Mouse (Mus musculus) neural tube, embryonic 14.5 days (tissue): ENCODE results near the gene Steap3. TPM values are rescaled to one million over a fixed set of nuclear protein-coding genes. Genes with fewer than 3 reads are reported as not detected.

Source experiments
- ATAC-seq: fragments of 200-750 bp; cut with Nextera tagmentation; 2 replicates; pipeline ENCODE4 v1.8.0; 2017; ENCODE audit warnings: low read depth, mild to moderate bottlenecking, moderate TSS enrichment, moderate library complexity
- H3K27ac ChIP-seq: fragments of 300-500 bp; sonication (generic); 2 replicates; pipeline ENCODE4 v1.5.1; 2014; ENCODE audit warnings: low read depth, mild to moderate bottlenecking, control low read depth, low read length, moderate library complexity, mixed read lengths
- H3K27me3 ChIP-seq: fragments of 300-500 bp; sonication (generic); 2 replicates; pipeline ENCODE4 v1.6.1; 2014; ENCODE audit warnings: low read length; ENCODE audit not compliant: control insufficient read depth, insufficient read depth
- H3K36me3 ChIP-seq: fragments of 300-500 bp; sonication (generic); 2 replicates; pipeline ENCODE4 v1.6.1; 2014; ENCODE audit warnings: low read length, mixed read lengths; ENCODE audit not compliant: control insufficient read depth, insufficient read depth
- H3K4me1 ChIP-seq: fragments of 300-500 bp; sonication (generic); 2 replicates; pipeline ENCODE4 v1.6.1; 2014; ENCODE audit warnings: low read length; ENCODE audit not compliant: control insufficient read depth, insufficient read depth
- H3K4me2 ChIP-seq: fragments of 300-500 bp; sonication (generic); 2 replicates; pipeline ENCODE4 v1.6.1; 2014; ENCODE audit warnings: mild to moderate bottlenecking, low read depth, low read length, control low read depth
- H3K4me3 ChIP-seq: fragments of 300-500 bp; sonication (generic); 2 replicates; pipeline ENCODE4 v1.5.1; 2014; ENCODE audit warnings: low read depth, low read length, control low read depth, mixed read lengths
- H3K9ac ChIP-seq: fragments of 300-500 bp; sonication (generic); replicated peaks from 2 replicates; pipeline ENCODE4 v1.6.1; 2014; ENCODE audit warnings: low read depth, mild to moderate bottlenecking, control low read depth, low read length, mixed read lengths
- H3K9me3 ChIP-seq: fragments of 300-500 bp; sonication (generic); 2 replicates; pipeline ENCODE4 v1.6.1; 2016; ENCODE audit warnings: low read length; ENCODE audit not compliant: control insufficient read depth
- WGBS: fragments of 180-500 bp; shearing (Covaris S2); extraction: QIAGEN DNeasy Blood & Tissue Kit; methylation state at CpG from one replicate; pipeline ENCODE4 v1.1.7; 2014; 5-methylcytosine and 5-hydroxymethylcytosine counted together
- polyA plus RNA-seq: library from polyadenylated mRNA; unstranded; fragments of >200 nt; fragmentation: Nextera tagmentation; extraction: Ambion mirVana; gene quantifications from 2 replicates; pipeline ENCODE4 v1.2.1, GENCODE M21; 2014

Gene Steap3
- polyA plus RNA-seq, 1 experiment from 2014 or later: 1.7 TPM

DNA sequence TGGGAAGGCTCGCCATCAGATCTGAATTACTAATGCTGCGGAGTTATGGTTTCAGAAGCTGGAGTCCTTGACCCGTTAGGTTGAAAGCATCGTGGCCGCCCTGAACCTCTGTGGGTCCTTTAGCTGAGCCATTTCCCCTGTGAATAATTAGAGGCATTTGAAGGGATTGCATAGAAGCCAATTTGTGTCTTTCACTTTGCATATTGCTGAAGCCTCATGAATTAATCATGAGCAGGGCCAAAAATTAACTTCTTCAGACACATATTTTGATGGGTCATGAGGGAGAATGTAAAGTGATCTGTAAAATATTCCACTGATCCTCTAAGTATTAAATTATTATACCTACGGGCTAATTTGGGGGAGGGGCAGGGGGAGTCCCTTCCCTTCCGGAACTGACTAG is 85.4 kb downstream of the Steap3 start:
- Histone ChIP-seq H3K9me3 (no peaks in the 10 kb centered on the region), H3K4me2 (no peak overlapping the region), H3K27ac (no peak overlapping the region), H3K4me3 (no peak overlapping the region), H3K9ac (no peak overlapping the region), H3K4me1 (no peaks in the 10 kb centered on the region), H3K36me3 (no peaks in the 10 kb centered on the region), H3K27me3 (no peaks in the 10 kb centered on the region)
- ATAC-seq: peak; percentile 49; the same call in 1 of the 2 replicates
- WGBS: 42% methylated on average over 7 of the region's 7 CpGs

- no peak overlapping the region for H3K27ac ChIP-seq
- no peak overlapping the region for H3K4me2 ChIP-seq
- no peak overlapping the region for H3K4me3 ChIP-seq
- no peaks in the 10 kb centered on the region for H3K4me1 ChIP-seq
- H3K27me3 ChIP-seq: no peaks in the 10 kb centered on the region
- ATAC-seq: no peak; the same call in 1 of the 2 replicates
- H3K9ac ChIP-seq: no peak overlapping the region
- no peaks in the 10 kb centered on the region for H3K36me3 ChIP-seq
- H3K9me3 ChIP-seq: no peaks in the 10 kb centered on the region
- WGBS: 44% methylated on average over 9 of the region's 9 CpGs
Measured at GRCm38 (mm10) chr1:120186655-120187054, 85.8 kb downstream of the Steap3 start.

GRCm38 (mm10) chr1:120186204-120186603 is 86.3 kb downstream of the Steap3 start:
- no peaks in the 10 kb centered on the region for H3K9me3 ChIP-seq
- H3K27ac ChIP-seq: no peak overlapping the region
- H3K4me2 ChIP-seq: no peak overlapping the region
- H3K9ac ChIP-seq: no peak overlapping the region
- no peaks in the 10 kb centered on the region for H3K27me3 ChIP-seq
- 74% methylated on average over 6 of the region's 6 CpGs for WGBS
- ATAC-seq: no peak
- H3K4me1 ChIP-seq: no peaks in the 10 kb centered on the region
- H3K4me3 ChIP-seq: no peak overlapping the region
- no peaks in the 10 kb centered on the region for H3K36me3 ChIP-seq

- Histone ChIP-seq H3K27me3 (no peaks in the 10 kb centered on the region), H3K4me2 (no peak overlapping the region), H3K9me3 (no peaks in the 10 kb centered on the region), H3K4me3 (no peak overlapping the region), H3K27ac (no peak overlapping the region), H3K4me1 (no peaks in the 10 kb centered on the region), H3K9ac (no peak overlapping the region), H3K36me3 (no peaks in the 10 kb centered on the region)
- 94% methylated on average over 8 of the region's 8 CpGs for WGBS
- no peak for ATAC-seq
Measured at GRCm38 (mm10) chr1:120177141-120177540, 95.4 kb downstream of the Steap3 start.

DNA sequence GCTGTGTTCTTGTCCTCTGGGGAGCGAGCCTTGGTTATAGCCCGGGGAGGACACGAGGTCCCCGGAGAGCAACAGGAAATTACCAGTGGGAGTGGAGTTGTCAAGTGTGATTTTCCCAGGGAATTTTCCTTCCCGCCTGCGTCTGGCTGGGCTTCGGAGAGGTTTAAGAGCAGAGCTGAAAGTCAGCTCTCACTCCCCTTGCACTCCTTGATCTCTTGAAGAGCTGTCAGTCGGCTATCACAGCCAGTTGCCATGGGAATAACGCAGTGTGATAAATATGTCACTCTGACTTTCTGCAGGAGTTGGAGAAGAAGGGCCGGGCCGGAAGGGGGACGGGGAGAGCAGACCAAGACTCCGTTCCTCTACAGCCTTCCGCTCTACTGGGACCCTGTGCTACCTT is 96.2 kb downstream of the Steap3 start:
- Histone ChIP-seq H3K27me3 (no peaks in the 10 kb centered on the region), H3K9me3 (no peaks in the 10 kb centered on the region), H3K4me3 (no peak overlapping the region), H3K36me3 (no peaks in the 10 kb centered on the region), H3K27ac (no peak overlapping the region), H3K9ac (no peak overlapping the region), H3K4me2 (no peak overlapping the region), H3K4me1 (no peaks in the 10 kb centered on the region)
- no peak for ATAC-seq
- WGBS: 38% methylated on average over 14 of the region's 14 CpGs

- ATAC-seq: no peak
- Histone ChIP-seq H3K27me3 (no peaks in the 10 kb centered on the region), H3K9ac (no peak overlapping the region), H3K27ac (no peak overlapping the region), H3K9me3 (no peaks in the 10 kb centered on the region), H3K4me3 (no peak overlapping the region), H3K4me2 (no peak overlapping the region), H3K4me1 (no peaks in the 10 kb centered on the region), H3K36me3 (no peaks in the 10 kb centered on the region)
- WGBS: 79% methylated on average over 4 of the region's 4 CpGs
Measured at GRCm38 (mm10) chr1:120174991-120175390, 97.5 kb downstream of the Steap3 start.

- Histone ChIP-seq H3K9me3 (no peaks in the 10 kb centered on the region), H3K9ac (no peak overlapping the region), H3K4me3 (no peak overlapping the region), H3K4me2 (no peak overlapping the region), H3K36me3 (no peaks in the 10 kb centered on the region), H3K27me3 (no peaks in the 10 kb centered on the region), H3K27ac (no peak overlapping the region), H3K4me1 (no peaks in the 10 kb centered on the region)
- peak; percentile 88; the same call in 1 of the 2 replicates for ATAC-seq
- 54% methylated on average over 5 of the region's 5 CpGs for WGBS
Measured at GRCm38 (mm10) chr1:120171819-120172521, 100.5 kb downstream of the Steap3 start.

GRCm38 (mm10) chr1:120170307-120170706 is 102.2 kb downstream of the Steap3 start:
- Histone ChIP-seq H3K27ac (no peak overlapping the region), H3K27me3 (no peaks in the 10 kb centered on the region), H3K4me3 (no peak overlapping the region), H3K9me3 (no peaks in the 10 kb centered on the region), H3K4me2 (no peak overlapping the region), H3K36me3 (no peaks in the 10 kb centered on the region), H3K4me1 (no peaks in the 10 kb centered on the region), H3K9ac (no peak overlapping the region)
- no peak for ATAC-seq
- WGBS: 84% methylated on average over 7 of the region's 7 CpGs

DNA sequence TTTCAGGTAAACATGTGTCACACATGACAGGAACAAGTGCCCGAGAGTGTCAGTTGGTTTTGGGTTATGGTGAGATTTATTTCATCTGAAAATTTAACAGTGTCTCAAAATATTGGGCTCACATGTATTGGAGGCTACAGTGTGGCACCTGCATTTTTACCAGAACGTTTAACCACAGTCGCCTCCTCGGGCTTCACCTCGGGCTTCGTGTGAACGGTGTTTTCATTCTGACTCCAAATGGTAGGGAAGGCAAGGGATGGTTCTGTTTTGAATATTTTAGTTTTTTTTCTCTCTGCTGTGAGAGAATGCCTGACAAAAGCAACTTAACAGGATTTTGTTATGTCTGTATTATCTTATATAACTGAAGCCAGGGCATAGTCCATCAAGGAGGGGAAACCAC is 103.8 kb downstream of the Steap3 start:
- Histone ChIP-seq H3K4me1 (no peaks in the 10 kb centered on the region), H3K27ac (no peak overlapping the region), H3K9me3 (no peaks in the 10 kb centered on the region), H3K4me3 (no peak overlapping the region), H3K27me3 (no peaks in the 10 kb centered on the region), H3K4me2 (no peak overlapping the region), H3K9ac (no peak overlapping the region), H3K36me3 (no peaks in the 10 kb centered on the region)
- no peak for ATAC-seq
- 90% methylated on average over 7 of the region's 7 CpGs for WGBS
